Mouse (Mus musculus): ENCODE data around the gene Tcf20. TPM values are rescaled to one million over a fixed set of nuclear protein-coding genes. Genes with fewer than 3 reads are reported as not detected.

Gene Tcf20
- total RNA-seq, 2 experiments from 2014 or later = 33.2 to 36.0 TPM

- no peak for DNase-seq (ENCODE audit: low spot score)
Measured at GRCm38 (mm10) chr15:82927057-82927456, 60.6 kb downstream of the Tcf20 start.

GRCm38 (mm10) chr15:82924679-82925425 lies 62.8 kb downstream of the Tcf20 start:
- DNase-seq (ENCODE audit: low spot score) = no peak

DNA sequence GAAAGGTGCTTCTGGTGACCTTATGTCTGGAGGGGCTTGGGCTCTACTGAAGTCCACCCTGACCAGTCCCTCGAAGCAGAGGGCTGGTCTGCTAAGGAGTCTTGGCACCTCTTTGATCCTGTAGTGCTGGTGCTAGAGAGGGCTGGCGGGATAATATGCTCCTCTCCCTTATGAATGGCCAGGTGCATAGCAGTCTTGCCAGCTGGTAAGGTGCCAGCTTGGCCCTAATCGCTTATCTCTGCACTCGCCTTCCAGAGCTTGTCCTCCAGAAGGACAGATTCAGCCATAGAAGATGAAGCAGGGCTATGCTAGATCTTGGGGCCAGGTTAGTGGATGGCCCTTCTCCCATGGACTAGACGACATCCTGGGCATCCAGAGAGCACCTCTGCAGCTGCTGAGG lies 64.1 kb downstream of the Tcf20 start:
- DNase-seq (ENCODE audit: low spot score) = no peak

- DNase-seq (ENCODE audit: low spot score) = no peak
Measured at GRCm38 (mm10) chr15:82922755-82923154, 64.9 kb downstream of the Tcf20 start.

DNA sequence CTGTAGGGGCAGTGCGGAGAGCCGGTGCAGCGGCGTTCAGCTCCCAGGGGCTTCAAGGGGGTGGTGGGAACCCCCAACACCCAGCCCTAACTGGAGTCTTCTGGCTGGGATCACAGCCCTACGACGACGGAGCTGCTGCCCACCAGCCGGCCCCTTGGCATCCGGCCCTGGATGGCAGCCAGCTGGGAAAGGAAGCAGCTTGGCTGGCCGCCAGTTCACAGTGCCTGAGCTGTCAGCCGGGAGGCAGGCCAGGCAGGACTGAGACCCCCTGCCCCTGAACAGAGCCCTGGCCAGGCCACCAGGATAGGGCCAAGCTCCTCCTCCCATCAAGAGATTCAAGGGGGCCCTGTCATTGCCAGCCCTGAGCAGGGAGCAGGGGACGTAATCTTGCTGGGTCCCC lies 65.6 kb downstream of the Tcf20 start:
- DNase-seq (ENCODE audit: low spot score) = peak; percentile 20

GRCm38 (mm10) chr15:82921559-82921958 lies 66.1 kb downstream of the Tcf20 start:
- no peak for DNase-seq (ENCODE audit: low spot score)

DNA sequence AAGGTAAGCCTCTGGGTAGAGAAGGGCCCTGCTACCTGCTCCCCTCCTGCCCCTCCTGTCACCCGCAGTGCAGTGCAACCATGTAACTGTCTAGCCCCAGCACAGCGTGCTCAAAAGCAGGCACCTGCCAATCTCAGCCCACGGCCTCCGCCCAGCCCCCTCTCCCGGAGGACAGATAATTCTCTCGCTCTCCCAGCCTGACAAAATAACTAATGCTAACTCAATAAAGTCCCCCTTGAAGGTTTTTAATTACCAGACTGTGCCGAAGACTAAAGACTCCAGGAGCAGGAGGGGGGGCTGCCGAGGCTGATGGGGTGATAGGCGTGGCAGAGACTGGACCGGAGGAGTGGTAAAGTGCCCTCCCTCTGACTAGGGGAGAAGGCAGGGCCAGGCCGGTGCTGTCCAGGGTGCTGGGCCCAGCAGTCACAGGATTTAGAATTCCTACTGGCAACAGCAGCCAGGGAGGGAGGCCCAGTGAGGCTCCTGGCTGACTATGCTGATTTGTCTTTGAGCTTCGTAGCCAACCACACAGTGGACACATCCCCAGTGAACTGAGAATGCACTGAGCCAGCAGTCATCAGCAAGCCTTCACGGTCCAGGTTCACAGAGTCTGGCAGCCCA lies 66.7 kb downstream of the Tcf20 start:
- DNase-seq (ENCODE audit: low spot score) = peak; percentile 28

DNA sequence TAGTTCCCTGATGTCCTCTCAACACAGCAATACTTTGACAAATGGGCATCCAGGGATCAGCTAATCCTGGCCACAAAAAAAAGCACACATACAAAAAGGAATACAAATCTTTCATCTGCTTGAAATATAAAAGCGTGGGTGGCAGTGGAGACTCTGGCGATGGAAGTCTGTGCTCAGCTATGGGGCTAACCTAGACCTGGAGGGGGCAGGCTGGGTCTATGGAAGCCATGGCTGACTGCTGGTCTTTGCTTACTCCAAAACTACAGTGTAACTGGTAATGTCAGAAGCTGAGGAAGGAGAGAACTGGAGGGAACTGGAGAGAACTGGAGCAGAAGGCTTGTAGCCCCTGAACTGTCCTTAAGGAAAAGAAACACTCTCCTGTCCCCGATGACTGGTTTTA lies 69.7 kb downstream of the Tcf20 start:
- DNase-seq (ENCODE audit: low spot score) = no peak

DNA sequence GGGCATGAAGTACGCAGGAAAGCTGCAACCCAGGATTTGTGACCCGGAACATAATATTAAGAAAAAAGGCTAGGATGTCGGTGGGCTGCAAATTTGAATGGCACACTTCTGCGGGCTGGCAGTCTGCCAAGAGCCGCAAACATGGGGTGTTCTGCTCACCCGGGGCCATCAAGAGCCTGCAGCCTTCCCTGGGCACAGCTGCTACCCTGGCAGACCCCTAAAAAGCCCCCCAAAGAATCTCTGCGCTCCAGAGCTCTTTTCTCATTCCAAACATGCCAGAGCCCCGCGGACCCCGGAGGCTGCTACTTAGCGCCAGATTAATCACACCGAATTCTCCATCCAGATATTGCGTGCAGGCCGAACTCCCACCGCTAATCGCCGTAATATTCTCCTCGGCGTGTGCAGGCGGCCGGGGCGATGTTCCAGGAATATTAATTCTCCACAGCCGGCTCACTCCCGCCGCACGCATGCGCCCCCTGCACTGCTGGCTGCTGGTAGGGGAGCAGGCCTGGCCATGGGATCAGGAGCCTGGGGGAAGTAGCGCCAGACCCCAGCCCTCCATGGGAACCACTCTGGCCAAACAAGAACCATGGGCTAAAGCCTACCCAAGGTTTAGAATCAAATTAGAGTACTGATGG lies 70.3 kb downstream of the Tcf20 start:
- no peak for DNase-seq (ENCODE audit: low spot score)

GRCm38 (mm10) chr15:82914455-82914854 lies 73.2 kb downstream of the Tcf20 start:
- no peak for DNase-seq (ENCODE audit: low spot score)

- no peak for DNase-seq (ENCODE audit: low spot score)
Measured at GRCm38 (mm10) chr15:82911965-82912337, 75.7 kb downstream of the Tcf20 start.

GRCm38 (mm10) chr15:82911001-82911964 lies 76.4 kb downstream of the Tcf20 start:
- no peak for DNase-seq (ENCODE audit: low spot score)

DNA sequence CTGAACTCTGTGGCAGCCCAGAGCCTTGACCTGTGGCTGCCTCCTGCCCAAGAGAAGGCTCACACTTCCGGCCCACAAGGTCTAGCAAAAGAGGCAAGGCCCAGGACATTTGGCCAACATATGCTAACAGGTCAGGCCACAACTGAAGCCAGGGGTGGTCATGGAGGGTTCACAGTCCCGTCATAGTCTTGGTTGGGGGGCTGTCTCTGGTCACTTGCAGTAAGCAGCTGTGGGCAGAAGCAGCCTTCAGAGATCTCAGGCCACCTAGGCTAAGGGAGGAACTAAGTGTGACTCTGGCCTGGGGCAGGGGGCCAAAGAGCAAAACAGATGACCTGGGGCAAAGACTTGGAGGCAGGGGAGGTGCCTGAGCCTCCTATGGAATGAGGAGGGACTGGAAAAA lies 77.1 kb downstream of the Tcf20 start:
- no peak for DNase-seq (ENCODE audit: low spot score)

DNA sequence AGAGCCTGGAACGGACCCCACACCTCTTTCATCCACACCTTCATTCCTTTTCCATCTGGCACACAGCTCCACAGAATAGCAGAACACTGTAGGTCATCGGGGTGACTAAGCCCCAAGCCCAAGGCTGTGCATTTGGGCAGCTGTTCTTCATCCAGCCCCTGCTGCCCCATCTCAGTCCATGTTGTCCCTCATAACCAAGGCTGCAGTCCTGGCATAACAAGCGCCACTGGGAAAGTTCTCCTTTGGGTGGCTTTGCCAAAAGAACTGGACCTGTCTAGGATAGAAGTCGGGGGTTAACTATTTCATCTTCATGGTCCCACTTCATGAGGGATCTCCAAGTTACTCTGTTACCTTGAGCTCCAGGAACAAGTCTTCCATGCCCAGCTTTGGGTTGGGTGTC lies 77.9 kb downstream of the Tcf20 start:
- DNase-seq (ENCODE audit: low spot score) = no peak

GRCm38 (mm10) chr15:82908521-82908920 lies 79.2 kb downstream of the Tcf20 start:
- DNase-seq (ENCODE audit: low spot score) = no peak

DNA sequence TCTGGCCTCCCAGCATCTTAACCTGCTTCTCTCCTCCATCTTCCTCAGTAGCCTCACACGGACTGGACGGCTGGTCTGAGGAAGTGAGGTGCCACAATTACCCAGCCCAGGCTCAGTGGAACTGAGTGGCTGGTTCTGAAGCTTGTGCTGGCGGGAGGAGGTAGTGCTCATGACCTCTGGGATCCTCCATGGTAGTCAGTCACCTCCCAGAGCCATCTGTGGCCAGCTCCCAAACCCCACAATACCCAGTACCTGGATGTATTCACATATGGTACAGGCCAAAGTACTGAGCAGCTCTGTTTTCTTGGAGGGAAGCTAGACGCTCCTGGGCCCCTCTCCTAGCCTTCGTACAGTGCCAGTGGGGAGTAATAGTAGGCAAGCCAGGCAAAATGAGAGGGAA lies 80.4 kb downstream of the Tcf20 start:
- DNase-seq (ENCODE audit: low spot score) = no peak

DNA sequence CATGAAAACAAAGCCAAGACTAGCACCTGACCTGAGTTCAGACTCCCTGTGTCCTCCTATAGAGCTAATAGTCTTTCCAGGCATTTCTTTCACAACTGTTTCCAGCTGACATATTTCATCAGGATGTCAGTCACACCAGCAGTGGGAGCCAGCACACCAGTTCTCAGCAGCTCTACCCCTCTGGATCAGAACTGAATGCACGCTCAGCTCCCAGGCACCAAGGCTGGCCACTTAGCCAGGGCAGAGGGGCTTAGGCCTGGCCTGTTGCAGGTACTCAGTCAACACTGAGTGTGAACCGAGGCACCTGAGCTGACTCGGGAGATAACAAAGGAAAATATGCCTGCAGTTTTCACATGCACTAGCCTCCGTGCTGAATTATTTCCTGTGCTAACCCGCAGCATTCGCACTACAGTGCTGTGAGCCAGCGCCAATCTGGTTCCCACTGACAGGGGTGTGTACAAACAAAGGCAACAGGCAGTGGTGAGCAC lies 81.1 kb downstream of the Tcf20 start:
- no peak for DNase-seq (ENCODE audit: low spot score)

- no peak for DNase-seq (ENCODE audit: low spot score)
Measured at GRCm38 (mm10) chr15:82905431-82906395, 82.0 kb downstream of the Tcf20 start.

- DNase-seq (ENCODE audit: low spot score) = no peak
Measured at GRCm38 (mm10) chr15:82904526-82904925, 83.1 kb downstream of the Tcf20 start.

DNA sequence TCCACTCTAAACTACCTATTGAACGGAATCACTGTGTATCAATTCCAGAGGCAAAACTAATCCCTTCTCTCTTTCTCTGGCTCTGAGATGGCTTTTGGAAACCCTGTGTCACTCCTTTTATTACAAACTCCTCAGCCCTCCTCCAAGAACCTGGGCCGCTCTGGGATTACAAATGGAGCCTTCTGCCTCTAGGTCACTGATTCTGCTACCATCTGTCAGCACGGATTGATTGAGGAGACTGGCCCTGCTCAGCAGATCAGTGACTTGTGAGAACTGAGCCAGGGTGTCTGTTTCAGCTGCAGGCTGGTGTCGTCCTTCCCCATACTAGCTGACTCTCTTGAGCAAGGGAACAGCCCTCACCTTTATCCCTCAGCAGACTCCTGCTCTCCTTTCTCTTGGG lies 85.2 kb downstream of the Tcf20 start:
- DNase-seq (ENCODE audit: low spot score) = no peak

Measured in gastrocnemius, adult 18-20 months (tissue).